Mouse (Mus musculus) MEL (cell line): ENCODE results near the gene Zfp36l1. TPM values are rescaled to one million over a fixed set of nuclear protein-coding genes. Genes with fewer than 3 reads are reported as not detected.

Experiments
- DNase-seq: peaks from one replicate; pipeline ENCODE4 v3.0.0; 2011; ENCODE audit warnings: low read depth, low spot score
- H3K27ac ChIP-seq: 2 replicates; pipeline ENCODE4 v1.5.1; 2012; ENCODE audit warnings: low read depth, mild to moderate bottlenecking, control low read depth, low read length, moderate library complexity; ENCODE audit not compliant: control insufficient read depth
- H3K27me3 ChIP-seq, 2 experiments: fragments of 150-350 bp in 1 of 2; sonication (generic) in 1 of 2; 2 replicates each; pipeline ENCODE4 v1.6.1; 2012; ENCODE audit warnings: low read length in 2 of 2, mild to moderate bottlenecking in 2 of 2, improper control_type of control experiment in 1 of 2, moderate library complexity in 1 of 2; ENCODE audit not compliant: insufficient read depth in 2 of 2, control insufficient read depth in 1 of 2
- H3K36me3 ChIP-seq, 2 experiments: 2 replicates each; pipeline ENCODE4 v1.6.1; 2012 to 2014; ENCODE audit warnings: low read length in 2 of 2, improper control_type of control experiment in 1 of 2, inconsistent platforms in 1 of 2, mild to moderate bottlenecking in 1 of 2; ENCODE audit not compliant: insufficient read depth in 2 of 2, control insufficient read depth in 1 of 2
- H3K4me1 ChIP-seq, 2 experiments: fragments of 150-350 bp in 1 of 2; sonication (generic) in 1 of 2; 2 replicates each; pipeline ENCODE4 v1.6.1; 2012; ENCODE audit warnings: low read length in 2 of 2, improper control_type of control experiment in 1 of 2, mild to moderate bottlenecking in 1 of 2; ENCODE audit not compliant: insufficient read depth in 2 of 2, control insufficient read depth in 1 of 2
- H3K4me3 ChIP-seq, 2 experiments: fragments of 150-350 bp in 1 of 2; sonication (generic) in 1 of 2; 2 replicates each; pipeline ENCODE4 v1.5.1; 2012; ENCODE audit warnings: low read depth in 2 of 2, low read length in 2 of 2, mild to moderate bottlenecking in 2 of 2, moderate library complexity in 2 of 2, control low read depth in 1 of 2, improper control_type of control experiment in 1 of 2; ENCODE audit not compliant: control insufficient read depth in 1 of 2, insufficient read depth in 1 of 2
- H3K79me2 ChIP-seq: 2 replicates; pipeline ENCODE4 v1.6.1; 2012; ENCODE audit warnings: mild to moderate bottlenecking, low read length, moderate library complexity; ENCODE audit not compliant: control insufficient read depth, poor library complexity, insufficient read depth
- H3K9ac ChIP-seq: 2 replicates; pipeline ENCODE4 v1.6.1; 2012; ENCODE audit warnings: low read depth, mild to moderate bottlenecking, control low read depth, low read length, moderate library complexity; ENCODE audit not compliant: control insufficient read depth, poor library complexity, severe bottlenecking
- H3K9me3 ChIP-seq: fragments of 150-350 bp; sonication (generic); replicated peaks from 2 replicates; pipeline ENCODE4 v1.6.1; 2012; ENCODE audit warnings: mild to moderate bottlenecking, low read length, improper control_type of control experiment, moderate library complexity; ENCODE audit not compliant: insufficient read depth
- E2F4 ChIP-seq: IDR thresholded peaks from 2 replicates; pipeline ENCODE4 v1.6.1; 2011; ENCODE audit warnings: low read depth, low read length, improper control_type of control experiment, borderline replicate concordance
- GABPA ChIP-seq: IDR thresholded peaks from 2 replicates; pipeline ENCODE4 v1.6.1; 2012; ENCODE audit warnings: low read depth, mild to moderate bottlenecking, inconsistent platforms, low read length, improper control_type of control experiment, moderate library complexity
- HCFC1 ChIP-seq: IDR thresholded peaks from 2 replicates; pipeline ENCODE4 v1.6.1; 2012; ENCODE audit warnings: low read depth, mild to moderate bottlenecking, inconsistent platforms, low read length, improper control_type of control experiment, moderate library complexity
- JUND ChIP-seq: IDR thresholded peaks from 2 replicates; pipeline ENCODE4 v1.6.1; 2011; ENCODE audit warnings: low read depth, mild to moderate bottlenecking, improper control_type of control experiment, low read length
- KAT2A ChIP-seq: conservative IDR thresholded peaks from 2 replicates; pipeline ENCODE4 v1.6.1; 2012; ENCODE audit warnings: low read depth, low read length, improper control_type of control experiment, inconsistent platforms
- MEF2A ChIP-seq: IDR thresholded peaks from 2 replicates; pipeline ENCODE4 v1.6.1; 2014; ENCODE audit warnings: low read depth, mild to moderate bottlenecking, inconsistent platforms, low read length, improper control_type of control experiment; ENCODE audit not compliant: poor library complexity, insufficient replicate concordance, severe bottlenecking; ENCODE audit errors: extremely low read depth
- MXI1 ChIP-seq: IDR thresholded peaks from 2 replicates; pipeline ENCODE4 v1.6.1; 2011; ENCODE audit warnings: mild to moderate bottlenecking, low read depth, low read length, improper control_type of control experiment
- MYC ChIP-seq: IDR thresholded peaks from 2 replicates; pipeline ENCODE4 v1.6.1; 2011; ENCODE audit warnings: low read depth, mild to moderate bottlenecking, low read length, improper control_type of control experiment, moderate library complexity
- NELFE ChIP-seq: IDR thresholded peaks from 2 replicates; pipeline ENCODE4 v1.6.1; 2011; ENCODE audit warnings: low read depth, low read length, improper control_type of control experiment
- ZMIZ1 ChIP-seq: IDR thresholded peaks from 2 replicates; pipeline ENCODE4 v1.6.1; 2012; ENCODE audit warnings: low read depth, mild to moderate bottlenecking, inconsistent platforms, low read length, improper control_type of control experiment, moderate library complexity
- polyA plus RNA-seq, 2 experiments: library from polyadenylated mRNA; stranded (reverse) in 1 of 2; unstranded in 1 of 2; fragments of >175 nt in 1 of 2; fragments of >200 nt in 1 of 2; gene quantifications; 2 replicates each; pipeline versions ENCODE4 v1.2.1 to v1.2.4; 2012; ENCODE audit warnings: low replicate concordance in 2 of 2, low read depth in 1 of 2; ENCODE audit not compliant: insufficient read length in 2 of 2, insufficient read depth in 1 of 2, missing spikeins in 1 of 2
- total RNA-seq: library from RNA; depleted of rRNA; stranded (reverse); fragments of 300-350 nt; gene quantifications from 2 replicates; pipeline ENCODE4 v1.2.3, GENCODE M21; 2012

The Zfp36l1 gene
- total and polyA plus RNA-seq, 3 experiments: 1.2 to 22.5 TPM; not detected in 1

DNA sequence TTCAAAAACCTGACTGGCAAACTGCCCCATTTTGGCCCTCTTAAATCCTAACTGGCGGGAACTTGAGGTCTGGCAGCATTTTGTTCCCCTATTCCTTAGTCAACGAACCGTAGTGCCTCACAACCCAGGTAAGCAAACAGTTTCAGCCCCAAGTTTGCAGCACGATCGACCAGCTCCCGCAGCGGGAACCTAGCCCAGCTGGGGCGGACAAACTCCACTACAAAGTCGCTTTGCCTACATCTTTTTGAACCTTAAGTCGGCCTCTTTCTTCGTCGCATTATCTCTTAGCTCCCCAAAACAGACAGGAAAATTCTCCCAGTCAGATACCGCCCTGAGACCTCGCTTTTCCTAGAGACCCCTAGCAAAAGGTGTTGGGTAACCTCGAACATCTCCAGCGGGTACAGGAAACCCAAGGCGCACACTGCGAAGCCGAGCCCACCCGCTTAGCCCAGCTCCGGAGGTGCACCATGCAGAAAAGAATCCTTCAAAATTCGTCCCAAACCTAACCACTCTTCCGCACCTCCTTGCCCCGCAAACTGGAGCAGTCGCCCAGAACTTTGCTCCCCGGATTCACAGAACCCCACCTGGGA, 647 bp downstream of the Zfp36l1 start (continued):
- no peak for TF ChIP-seq JUND
- no peak for TF ChIP-seq GABPA
- TF ChIP-seq, all 39 proteins: peak for 8

DNA sequence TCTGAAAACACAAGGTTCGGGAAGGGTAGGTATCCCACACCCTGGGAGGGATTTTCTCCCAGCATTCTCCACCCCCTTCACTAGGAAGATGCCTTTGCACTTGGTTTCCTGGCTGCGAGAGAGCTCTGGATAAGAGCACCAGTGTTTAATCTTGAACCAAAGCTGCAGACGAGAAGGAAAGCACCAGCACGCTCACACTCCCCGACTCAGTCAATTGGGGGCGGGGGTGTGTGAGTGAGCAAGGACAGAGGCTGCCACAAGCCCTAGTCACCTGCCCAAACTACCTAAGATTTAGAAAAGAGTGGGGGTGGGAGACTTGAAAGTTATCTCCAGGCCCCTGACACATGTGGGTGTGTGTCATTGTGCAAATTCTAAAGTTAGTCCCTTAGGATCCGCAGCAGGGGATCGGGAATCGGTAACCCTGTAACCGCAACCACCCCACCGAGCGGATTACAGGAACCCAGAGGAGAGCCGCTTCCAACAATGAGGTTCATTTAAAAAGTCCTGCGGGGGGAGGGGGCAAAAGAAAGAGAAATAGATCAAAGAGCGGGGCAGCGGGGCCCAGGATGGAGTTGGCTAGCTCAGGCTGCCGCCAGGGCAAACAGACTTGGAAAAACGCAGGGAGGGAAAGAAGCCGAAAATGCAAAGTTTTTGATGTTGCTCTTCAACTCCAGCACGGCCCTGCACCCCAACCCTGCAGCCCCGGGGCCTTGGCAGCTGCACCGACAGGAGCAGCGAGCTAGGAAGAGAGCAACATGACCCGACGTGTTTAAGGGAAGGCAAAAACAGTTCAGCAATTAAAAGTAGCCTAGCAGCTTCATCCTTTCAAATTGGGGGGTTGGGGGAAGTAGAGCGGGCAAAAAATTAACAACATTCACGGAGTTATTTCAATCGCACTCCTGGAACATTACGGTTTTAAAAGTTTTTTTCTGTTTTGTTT, 1.4 kb downstream of the Zfp36l1 start:
- Histone ChIP-seq H3K36me3 (peaks cover 0 to 6% of the 10 kb centered on the region in 2 experiments; a peak in 2 of 4 replicates), H3K27ac (peak overlapping the region; percentile 73), H3K79me2 (peaks cover 36% of the 10 kb centered on the region), H3K27me3 (no peaks in the 10 kb centered on the region)
- TF ChIP-seq E2F4 (no peak), MXI1 (no peak; the same call in 1 of the 2 replicates), MEF2A (no peak), MYC (no peak), KAT2A (no peak), NELFE (no peak)
- TF ChIP-seq, all 39 proteins: peak for 0
- Histone ChIP-seq H3K9me3 (no peaks in the 10 kb centered on the region), H3K9ac (peak overlapping the region; percentile 91), H3K4me3 (peak overlapping the region; percentile 79 to 88), H3K4me1 (peaks cover 0 to 4% of the 10 kb centered on the region in 2 experiments; a peak in 2 of 4 replicates)
- DNase-seq: peak; percentile 54

DNA sequence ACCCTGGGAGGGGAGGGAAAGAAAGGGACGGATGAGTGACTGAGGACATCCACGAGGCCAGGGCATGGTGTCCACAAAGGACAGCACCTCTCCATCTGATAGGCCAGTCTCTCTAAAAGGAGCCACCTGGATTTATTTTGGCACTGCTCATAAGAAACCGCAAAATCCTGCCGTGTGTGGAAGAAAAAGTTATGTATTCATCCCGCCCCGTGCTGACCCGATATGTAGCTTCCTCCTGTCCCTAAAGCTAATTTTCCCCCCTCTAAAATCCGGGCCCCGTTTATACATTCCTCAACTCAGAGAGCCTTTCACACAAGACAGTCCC, 2.3 kb downstream of the Zfp36l1 start:
- DNase-seq: no peak
- H3K9me3 ChIP-seq: no peaks in the 10 kb centered on the region
- TF ChIP-seq KAT2A: no peak
- no peak for TF ChIP-seq NELFE
- no peak for TF ChIP-seq HCFC1
- no peak for TF ChIP-seq ZMIZ1
- H3K27ac ChIP-seq: no peak overlapping the region
- no peak overlapping the region for H3K9ac ChIP-seq
- H3K4me3 ChIP-seq: no peak overlapping the region
- no peaks in the 10 kb centered on the region for H3K4me1 ChIP-seq
- 0 out of 4 replicates have a peak, but pooled peaks cover 0 to 2% of the 10 kb centered on the region in 2 experiments for H3K36me3 ChIP-seq
- no peaks in the 10 kb centered on the region for H3K27me3 ChIP-seq
- peaks cover 33% of the 10 kb centered on the region for H3K79me2 ChIP-seq
